Comparison of ENCODE assay signal across 8 mouse cellular contexts in the genomic region with DNA sequence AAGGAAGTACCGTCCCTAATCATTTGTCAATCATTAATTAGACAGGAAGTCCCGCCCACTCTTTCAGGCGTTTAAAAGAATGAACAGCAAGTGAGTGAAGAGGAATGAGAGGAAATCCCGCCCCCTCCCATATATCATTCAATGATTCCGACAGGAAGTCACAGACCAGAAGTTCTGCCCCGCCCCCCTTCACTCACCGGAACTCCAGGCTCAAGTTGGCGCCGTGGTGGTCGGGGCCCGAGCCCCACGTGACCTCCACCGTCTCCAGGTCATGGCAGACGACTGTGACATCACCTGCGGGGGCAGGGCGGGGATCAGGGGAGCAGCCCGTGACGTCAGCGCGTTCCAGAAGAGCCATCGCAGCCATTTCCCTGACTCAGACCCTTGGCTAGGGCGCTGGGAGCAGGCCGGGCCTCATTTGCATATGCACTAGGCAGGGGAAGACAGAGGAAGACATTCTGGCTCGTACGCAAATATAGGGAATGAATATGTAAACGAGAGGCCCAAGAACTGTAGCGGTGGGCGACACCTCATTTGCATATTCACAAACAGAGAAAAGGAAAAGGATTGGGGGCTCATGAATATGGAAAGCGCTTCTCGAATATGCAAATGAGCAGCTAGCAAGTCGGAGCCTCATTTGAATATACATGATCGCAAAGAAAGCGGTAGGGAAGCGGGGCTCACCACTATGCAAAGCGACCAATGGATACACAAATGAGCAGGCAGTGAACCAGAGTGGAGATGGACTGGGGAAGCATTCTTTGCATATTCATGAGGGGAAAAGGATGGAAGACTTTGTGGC. TPM values are rescaled to one million over a fixed set of nuclear protein-coding genes. Genes with fewer than 3 reads are reported as not detected.
DNase-seq lines count a peak whose midpoint lies in the region; ATAC-seq and TF ChIP-seq lines count a peak whose summit lies in the region.

No protein-coding gene starts in this region.

- ATAC-seq in forebrain, postnatal 0 days: peak; percentile 73
- peak; percentile 72 for ATAC-seq in lung, embryonic 15.5 days (ENCODE audit: borderline replicate concordance, extremely low read depth, low FRiP score, low TSS enrichment)

- H3K9ac ChIP-seq in forebrain, postnatal 0 days: peak overlapping the region; percentile 74
- peak overlapping the region; percentile 31; the same call in 1 of the 2 replicates for H3K9ac ChIP-seq in lung, embryonic 15.5 days

- 0 out of 2 replicates have a peak, but pooled peaks have one; percentile 4 for TF ChIP-seq CTCF in forebrain, postnatal 0 days (IDR thresholded peaks at IDR 0.05; ENCODE audit: low read depth)

- WGBS in forebrain, postnatal 0 days: 1% methylated on average over 35 of the region's 35 CpGs
- under 1% methylated on average over 35 of the region's 35 CpGs for WGBS in hindbrain, embryonic 10.5 days
- WGBS in lung, embryonic 15.5 days: 0% methylated on average over 35 of the region's 35 CpGs

- H3K4me2 ChIP-seq in forebrain, postnatal 0 days (ENCODE audit: low read depth): peak overlapping the region; percentile 51
- H3K4me2 ChIP-seq in lung, embryonic 15.5 days: peak overlapping the region; percentile 72

- no peaks in the 10 kb centered on the region for H3K4me1 ChIP-seq in forebrain, postnatal 0 days (ENCODE audit: insufficient read depth)
- H3K4me1 ChIP-seq in hindbrain, embryonic 10.5 days (replicated peaks): no peaks in the 10 kb centered on the region
- H3K4me1 ChIP-seq in lung, embryonic 15.5 days: no peaks in the 10 kb centered on the region

- DNase-seq in Muller cell, postnatal 12 days (ENCODE audit: inconsistent ontology term): peak; percentile 100
- DNase-seq in cerebellum, adult 8-10 months: peak; percentile 99
- peak; percentile 98 for DNase-seq in forebrain, postnatal 0 days
- peak; percentile 89 for DNase-seq in hindbrain, embryonic 10.5 days (ENCODE audit: low spot score)
- DNase-seq in layer of hippocampus, adult 9-10 months (ENCODE audit: low spot score): peak; percentile 99
- DNase-seq in ovary, adult 18-20 months (ENCODE audit: low spot score): peak; percentile 98
- DNase-seq in thymus, postnatal 14 days: peak; percentile 95

- H3K4me3 ChIP-seq in forebrain, postnatal 0 days (ENCODE audit: low read depth, low read length): peak overlapping the region; percentile 60
- H3K4me3 ChIP-seq in hindbrain, embryonic 10.5 days: peak overlapping the region; percentile 70
- H3K4me3 ChIP-seq in lung, embryonic 15.5 days: peak overlapping the region; percentile 78

- H3K27ac ChIP-seq in forebrain, postnatal 0 days (ENCODE audit: low read depth, low read length): peak overlapping the region; percentile 97
- peak overlapping the region; percentile 92 for H3K27ac ChIP-seq in hindbrain, embryonic 10.5 days
- peak overlapping the region; percentile 99 for H3K27ac ChIP-seq in lung, embryonic 15.5 days

- peaks cover 13% of the 10 kb centered on the region for H3K9me3 ChIP-seq in forebrain, postnatal 0 days (ENCODE audit: low read length)
- H3K9me3 ChIP-seq in hindbrain, embryonic 10.5 days: peaks cover 66% of the 10 kb centered on the region
- peaks cover 24% of the 10 kb centered on the region for H3K9me3 ChIP-seq in lung, embryonic 15.5 days

- H3K27me3 ChIP-seq in forebrain, postnatal 0 days (ENCODE audit: insufficient read depth, low read length): no peaks in the 10 kb centered on the region
- H3K27me3 ChIP-seq in hindbrain, embryonic 10.5 days (ENCODE audit: insufficient read depth, poor library complexity, severe bottlenecking): no peaks in the 10 kb centered on the region
- no peaks in the 10 kb centered on the region for H3K27me3 ChIP-seq in lung, embryonic 15.5 days

- no peaks in the 10 kb centered on the region; the same call in 1 of the 2 replicates for H3K36me3 ChIP-seq in forebrain, postnatal 0 days (ENCODE audit: insufficient read depth)
- peaks cover 23% of the 10 kb centered on the region for H3K36me3 ChIP-seq in hindbrain, embryonic 10.5 days
- H3K36me3 ChIP-seq in lung, embryonic 15.5 days: peaks cover 18% of the 10 kb centered on the region; the same call in 1 of the 2 replicates

RNA-seq across cellular contexts. Expression of a gene that starts 1.3 kb away (rescaled TPM):
- total RNA-seq in forebrain, postnatal 0 days (2014; rRNA removed): 19.5 and 19.9 TPM in 2 replicates
- 23.8 and 25.1 TPM in 2 replicates for polyA plus RNA-seq in forebrain, postnatal 0 days (2015; fragmentation: Nextera tagmentation; extraction: Ambion mirVana)
- polyA plus RNA-seq in hindbrain, embryonic 10.5 days (2016; fragmentation: Nextera tagmentation; extraction: Ambion mirVana): 4.0 and 6.5 TPM in 2 replicates
- 14.8 and 17.0 TPM in 2 replicates for polyA plus RNA-seq in lung, embryonic 15.5 days (2015; fragmentation: Nextera tagmentation; extraction: Ambion mirVana)

Comparison
In these comparisons a context has a peak if more than half of its experiments do, and no peak if none do; other contexts are left out.
1. Peak in every context shown above with its lines: DNase-seq, ATAC-seq, H3K4me3 ChIP-seq and H3K27ac ChIP-seq.